Mouse (Mus musculus) liver, postnatal 0 days (tissue): ENCODE data around the gene Zfp599.

Experiments used
- CTCF ChIP-seq: sonication (generic); IDR thresholded peaks from 2 replicates; pipeline ENCODE4 v1.5.1; 2016; ENCODE audit warnings: antibody characterized with exemption, low read depth
- EP300 ChIP-seq: IDR thresholded peaks from 2 replicates; pipeline ENCODE4 v1.6.1; 2016; ENCODE audit warnings: antibody characterized with exemption, low read depth, mild to moderate bottlenecking

DNA sequence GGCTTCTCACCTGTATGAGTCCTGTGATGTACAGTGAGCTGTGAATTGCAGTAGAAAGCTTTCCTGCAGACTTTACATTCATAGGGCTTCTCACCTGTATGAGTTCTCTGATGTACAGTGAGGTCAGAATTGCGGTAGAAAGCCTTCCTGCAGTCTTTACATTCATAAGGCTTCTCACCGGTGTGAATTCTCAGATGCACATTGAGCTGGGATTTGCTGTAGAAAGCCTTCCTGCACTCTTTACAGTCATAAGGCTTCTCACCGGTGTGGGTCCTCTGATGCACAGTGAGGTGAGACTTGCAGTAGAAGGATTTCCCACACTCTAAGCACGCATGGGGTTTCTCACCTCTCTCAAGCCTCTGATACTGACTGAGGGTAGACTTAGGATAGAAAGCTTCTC, 19.0 kb upstream of the Zfp599 start:
- TF ChIP-seq CTCF (no peak), EP300 (no peak)
